Comparison of ENCODE assay signal across 30 mouse cellular contexts in genomic region chr3:20007759-20008158, GRCm38 (mm10).
"Had no signal": no experiment of that assay in that cellular context is flagged by ENCODE, and none has a peak within 500 bp of the region (broad histone marks: within the 10 kb centered on the region; RNA-seq: fewer than 3 reads in every experiment).

No protein-coding gene starts in this region.

- H3K27me3 ChIP-seq: limb, embryonic 12.5 days; limb, embryonic 13.5 days; limb, embryonic 15.5 days; liver, embryonic 13.5 days; liver, embryonic 15.5 days; lung, embryonic 15.5 days; megakaryocyte, embryonic 14.5 days; midbrain, embryonic 12.5 days; midbrain, embryonic 13.5 days; midbrain, embryonic 15.5 days; neural tube, embryonic 12.5 days; neural tube, embryonic 13.5 days had no signal

- H3K4me1 ChIP-seq: lung, embryonic 15.5 days; midbrain, embryonic 10.5 days; midbrain, embryonic 12.5 days; midbrain, embryonic 13.5 days; midbrain, embryonic 15.5 days; neural tube, embryonic 12.5 days; neural tube, embryonic 13.5 days had no signal

- H3K9ac ChIP-seq: limb, embryonic 12.5 days; limb, embryonic 13.5 days; limb, embryonic 15.5 days; liver, embryonic 13.5 days; liver, embryonic 15.5 days; liver, postnatal 0 days; lung, embryonic 14.5 days; lung, embryonic 15.5 days; midbrain, embryonic 12.5 days; midbrain, embryonic 13.5 days; midbrain, embryonic 15.5 days; neural tube, embryonic 12.5 days; neural tube, embryonic 13.5 days had no signal

- H3K4me3 ChIP-seq: left cerebral cortex, adult 2 months; limb, embryonic 10.5 days; limb, embryonic 12.5 days; limb, embryonic 13.5 days; limb, embryonic 15.5 days; liver, embryonic 13.5 days; liver, embryonic 15.5 days; lung, embryonic 15.5 days; megakaryocyte, embryonic 14.5 days; midbrain, embryonic 10.5 days; midbrain, embryonic 12.5 days; midbrain, embryonic 13.5 days; midbrain, embryonic 15.5 days; myocyte; neural tube, embryonic 12.5 days; neural tube, embryonic 13.5 days had no signal

- ATAC-seq: liver, postnatal 0 days; lung, postnatal 0 days; midbrain, embryonic 13.5 days; midbrain, embryonic 15.5 days; midbrain, embryonic 16.5 days had no signal

- H3K27ac ChIP-seq: left cerebral cortex, adult 2 months; limb, embryonic 10.5 days; limb, embryonic 12.5 days; limb, embryonic 13.5 days; limb, embryonic 15.5 days; liver, embryonic 13.5 days; liver, embryonic 15.5 days; lung, embryonic 15.5 days; macrophage; midbrain, embryonic 10.5 days; midbrain, embryonic 12.5 days; midbrain, embryonic 13.5 days; midbrain, embryonic 15.5 days; neural tube, embryonic 12.5 days; neural tube, embryonic 13.5 days had no signal

- H3K9me3 ChIP-seq: limb, embryonic 10.5 days; limb, embryonic 12.5 days; limb, embryonic 13.5 days; limb, embryonic 15.5 days; liver, embryonic 13.5 days; liver, embryonic 15.5 days; lung, embryonic 15.5 days; megakaryocyte, embryonic 14.5 days; midbrain, embryonic 10.5 days; midbrain, embryonic 12.5 days; midbrain, embryonic 13.5 days; midbrain, embryonic 15.5 days; neural tube, embryonic 12.5 days; neural tube, embryonic 13.5 days had no signal

- DNase-seq: left cerebral cortex, postnatal 4 days; liver, embryonic 13.5 days; liver, postnatal 0 days; lung, adult 18-20 months; lung, adult 2 months; lung, embryonic 14.5 days; lung, postnatal 10 days; lung, postnatal 14 days; lung, postnatal 36 days; lung, postnatal 4 days; midbrain, embryonic 14.5 days had no signal

- H3K4me2 ChIP-seq: limb, embryonic 12.5 days; limb, embryonic 13.5 days; limb, embryonic 15.5 days; liver, embryonic 13.5 days; liver, embryonic 15.5 days; lung, embryonic 14.5 days; lung, embryonic 15.5 days; midbrain, embryonic 11.5 days; midbrain, embryonic 12.5 days; midbrain, embryonic 13.5 days; midbrain, embryonic 15.5 days; neural tube, embryonic 12.5 days; neural tube, embryonic 13.5 days had no signal
